Mouse (Mus musculus): Measurements from ENCODE around the gene Acrbp. TPM values are rescaled to one million over a fixed set of nuclear protein-coding genes. Genes with fewer than 3 reads are reported as not detected.

The Acrbp gene
- polyA plus RNA-seq, 1 experiment, result 18.2 TPM

DNA sequence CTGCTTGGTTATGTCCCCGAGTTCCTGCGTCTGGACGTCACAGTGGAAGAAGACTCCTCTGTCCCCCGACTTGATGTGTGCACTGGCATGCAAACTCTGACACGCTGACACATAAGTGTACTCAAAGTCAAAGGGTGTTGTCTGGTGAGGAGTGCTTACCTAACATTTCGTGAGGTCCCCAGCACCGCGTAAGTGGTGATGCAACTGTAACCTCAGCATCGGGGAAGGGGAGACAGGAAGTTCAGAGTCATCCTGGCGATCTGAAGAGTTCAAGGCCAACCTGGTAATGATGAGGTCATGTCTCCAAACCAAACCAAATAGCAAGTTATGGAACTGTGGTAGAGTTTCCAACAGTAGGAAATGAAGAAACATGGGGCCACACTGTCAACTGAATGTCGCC lies 63.1 kb downstream of the Acrbp start:
- 88% methylated on average over 11 of the region's 11 CpGs for WGBS
- H3K4me3 ChIP-seq (ENCODE audit: low read depth, low read length), result no peak overlapping the region
- H3K27me3 ChIP-seq (ENCODE audit: control insufficient read depth, insufficient read depth, low read length), result no peaks in the 10 kb centered on the region
- TF ChIP-seq CTCF (IDR thresholded peaks at IDR 0.05; ENCODE audit: extremely low read depth, insufficient read length, insufficient replicate concordance, low read depth, low read length), result no peak
- TF ChIP-seq POLR2A (IDR thresholded peaks at IDR 0.05; ENCODE audit: low read depth, low read length), result no peak
- H3K27ac ChIP-seq (ENCODE audit: insufficient read depth, low read depth, low read length), result no peak overlapping the region
- H3K36me3 ChIP-seq (ENCODE audit: control insufficient read depth, insufficient read depth, low read length), result peaks cover 86% of the 10 kb centered on the region
- no peaks in the 10 kb centered on the region for H3K4me1 ChIP-seq (ENCODE audit: control insufficient read depth, insufficient read depth, insufficient read length, low read length)

Other genes starting within 250 kb of the Acrbp start
- gene Spsb2, start 241.0 kb upstream of the Acrbp start, polyA plus RNA-seq (2012; rRNA removed), result 16.6 and 38.8 TPM in 2 replicates
- gene Tpi1, start 235.4 kb upstream of the Acrbp start, polyA plus RNA-seq (2012; rRNA removed), result 420 and 801 TPM in 2 replicates
- 26.7 and 53.0 TPM in 2 replicates for gene Usp5, start 220.2 kb upstream of the Acrbp start, polyA plus RNA-seq (2012; rRNA removed)
- 32.2 and 52.9 TPM in 2 replicates for gene Cdca3, start 220.1 kb upstream of the Acrbp start, polyA plus RNA-seq (2012; rRNA removed)
- gene Gnb3, start 209.4 kb upstream of the Acrbp start, polyA plus RNA-seq (2012; rRNA removed), result 0.05 and 0.19 TPM in 2 replicates
- 8.1 and 8.7 TPM in 2 replicates for gene P3h3, start 191.9 kb upstream of the Acrbp start, polyA plus RNA-seq (2012; rRNA removed)
- gene Gpr162, start 185.7 kb upstream of the Acrbp start, polyA plus RNA-seq (2012; rRNA removed), result 1.2 and 1.7 TPM in 2 replicates
- gene Cd4, start 161.5 kb upstream of the Acrbp start, polyA plus RNA-seq (2012; rRNA removed), result 3.7 and 5.8 TPM in 2 replicates
- 4.5 and 7.0 TPM in 2 replicates for gene Lag3, start 138.0 kb upstream of the Acrbp start, polyA plus RNA-seq (2012; rRNA removed)
- gene Ptms, start 129.6 kb upstream of the Acrbp start, polyA plus RNA-seq (2012; rRNA removed), result 683 and 1,784 TPM in 2 replicates
- 212 and 412 TPM in 2 replicates for gene Mlf2, start 118.3 kb upstream of the Acrbp start, polyA plus RNA-seq (2012; rRNA removed)
- gene Cops7a, start 84.2 kb upstream of the Acrbp start, polyA plus RNA-seq (2012; rRNA removed), result 82.6 and 131 TPM in 2 replicates
- 2.8 and 5.0 TPM in 2 replicates for gene Pianp, start 53.0 kb upstream of the Acrbp start, polyA plus RNA-seq (2012; rRNA removed)
- 28.6 and 57.0 TPM in 2 replicates for gene Zfp384, start 40.5 kb upstream of the Acrbp start, polyA plus RNA-seq (2012; rRNA removed)
- 14.2 and 32.7 TPM in 2 replicates for gene Ing4, start 9.9 kb upstream of the Acrbp start, polyA plus RNA-seq (2012; rRNA removed)
- gene Lpar5, start 18.2 kb downstream of the Acrbp start, polyA plus RNA-seq (2012; rRNA removed), result 133 and 223 TPM in 2 replicates
- 39.9 and 64.3 TPM in 2 replicates for gene Chd4, start 46.3 kb downstream of the Acrbp start, polyA plus RNA-seq (2012; rRNA removed)
- 6.5 and 7.8 TPM in 2 replicates for gene Nop2, start 82.2 kb downstream of the Acrbp start, polyA plus RNA-seq (2012; rRNA removed)
- gene Iffo1, start 95.6 kb downstream of the Acrbp start, polyA plus RNA-seq (2012; rRNA removed), result 7.0 and 13.0 TPM in 2 replicates
- gene Gapdh, start 116.8 kb downstream of the Acrbp start, polyA plus RNA-seq (2012; rRNA removed), result 2,785 and 3,321 TPM in 2 replicates
- 24.3 and 53.4 TPM in 2 replicates for gene Ncapd2, start 142.0 kb downstream of the Acrbp start, polyA plus RNA-seq (2012; rRNA removed)
- gene Mrpl51, start 142.1 kb downstream of the Acrbp start, polyA plus RNA-seq (2012; rRNA removed), result 41.6 and 62.7 TPM in 2 replicates
- 5.0 and 7.7 TPM in 2 replicates for gene Vamp1, start 165.9 kb downstream of the Acrbp start, polyA plus RNA-seq (2012; rRNA removed)
- 25.3 and 45.1 TPM in 2 replicates for gene Tapbpl, start 182.2 kb downstream of the Acrbp start, polyA plus RNA-seq (2012; rRNA removed)
- 3.5 and 7.9 TPM in 2 replicates for gene Cd27, start 187.3 kb downstream of the Acrbp start, polyA plus RNA-seq (2012; rRNA removed)
- not detected in 2 replicates for gene Tuba3a, start 236.4 kb downstream of the Acrbp start, polyA plus RNA-seq (2012; rRNA removed)